Mouse (Mus musculus): ENCODE measurements around the gene Abcb4.
A peak's percentile ranks its signal among the peaks of the same experiment; 100 is the strongest.
"Not testable (repeated sequence)": the region's sequence is repeated elsewhere in the genome, so short reads cannot be mapped to it uniquely, and the experiment has no call there.

The Abcb4 gene

GRCm38 (mm10) chr5:8911567-8912198 lies 18.2 kb downstream of the Abcb4 start:
- no peak for DNase-seq

- DNase-seq: no peak
These were observed 22.9 kb downstream of the Abcb4 start for GRCm38 (mm10) chr5:8916400-8916799.

GRCm38 (mm10) chr5:8917069-8917468 lies 23.6 kb downstream of the Abcb4 start:
- DNase-seq: no peak

GRCm38 (mm10) chr5:8928440-8928839 lies 34.9 kb downstream of the Abcb4 start:
- no peak for DNase-seq

- no peak for DNase-seq
These were observed 44.4 kb downstream of the Abcb4 start for GRCm38 (mm10) chr5:8937965-8938364.

- DNase-seq: not testable (repeated sequence)
These were observed 47.7 kb downstream of the Abcb4 start for GRCm38 (mm10) chr5:8941266-8941665.

GRCm38 (mm10) chr5:8943836-8944235 lies 50.3 kb downstream of the Abcb4 start:
- no peak for DNase-seq

GRCm38 (mm10) chr5:8947423-8948110 lies 54.0 kb downstream of the Abcb4 start:
- no peak for DNase-seq

GRCm38 (mm10) chr5:8953660-8954059 lies 60.1 kb downstream of the Abcb4 start:
- no peak for DNase-seq

- DNase-seq: no peak
These were observed 62.0 kb downstream of the Abcb4 start for GRCm38 (mm10) chr5:8955544-8955943.

- DNase-seq: no peak
These were observed 67.0 kb downstream of the Abcb4 start for GRCm38 (mm10) chr5:8960534-8960933.

GRCm38 (mm10) chr5:8964487-8964886 lies 71.0 kb downstream of the Abcb4 start:
- no peak for DNase-seq

- DNase-seq: no peak
These were observed 77.2 kb downstream of the Abcb4 start for GRCm38 (mm10) chr5:8970694-8971093.

GRCm38 (mm10) chr5:8972355-8972754 lies 78.8 kb downstream of the Abcb4 start:
- no peak for DNase-seq

- no peak for DNase-seq
These were observed 81.2 kb downstream of the Abcb4 start for GRCm38 (mm10) chr5:8974721-8975120.

GRCm38 (mm10) chr5:8985470-8985869 lies 92.0 kb downstream of the Abcb4 start:
- no peak for DNase-seq

- DNase-seq: no peak
These were observed 94.4 kb downstream of the Abcb4 start for GRCm38 (mm10) chr5:8987925-8988324.

GRCm38 (mm10) chr5:8990526-8990925 lies 97.0 kb downstream of the Abcb4 start:
- DNase-seq: no peak

- DNase-seq: no peak
These were observed 98.1 kb downstream of the Abcb4 start for GRCm38 (mm10) chr5:8991626-8992025.

- DNase-seq: no peak
These were observed 102.6 kb downstream of the Abcb4 start for GRCm38 (mm10) chr5:8995966-8996685.

- peak; percentile 91 for DNase-seq
These were observed 103.4 kb downstream of the Abcb4 start, which contains the start of gene Crot for GRCm38 (mm10) chr5:8996686-8997512. TSS of gene Crot (minus strand) at chr5:8997324.

GRCm38 (mm10) chr5:8997513-8997895 lies 104.0 kb downstream of the Abcb4 start:
- DNase-seq: no peak

- DNase-seq: no peak
These were observed 105.6 kb downstream of the Abcb4 start for GRCm38 (mm10) chr5:8999108-8999507.
